Mouse (Mus musculus): ENCODE measurements at regions not wholly inside any gene's neighbourhood (a gene's known extent, or its start where the extent isn't known, plus 50 kb on each side); places are given as distances from the start of the nearest gene placed in this dataset.

GRCm38 (mm10) chr4:67589501-67589900 lies 762.1 kb downstream of the Tlr4 start:
- no peak for DNase-seq (ENCODE audit: low spot score)
- WGBS: 89% methylated on average over 1 of the region's 1 CpGs

DNA sequence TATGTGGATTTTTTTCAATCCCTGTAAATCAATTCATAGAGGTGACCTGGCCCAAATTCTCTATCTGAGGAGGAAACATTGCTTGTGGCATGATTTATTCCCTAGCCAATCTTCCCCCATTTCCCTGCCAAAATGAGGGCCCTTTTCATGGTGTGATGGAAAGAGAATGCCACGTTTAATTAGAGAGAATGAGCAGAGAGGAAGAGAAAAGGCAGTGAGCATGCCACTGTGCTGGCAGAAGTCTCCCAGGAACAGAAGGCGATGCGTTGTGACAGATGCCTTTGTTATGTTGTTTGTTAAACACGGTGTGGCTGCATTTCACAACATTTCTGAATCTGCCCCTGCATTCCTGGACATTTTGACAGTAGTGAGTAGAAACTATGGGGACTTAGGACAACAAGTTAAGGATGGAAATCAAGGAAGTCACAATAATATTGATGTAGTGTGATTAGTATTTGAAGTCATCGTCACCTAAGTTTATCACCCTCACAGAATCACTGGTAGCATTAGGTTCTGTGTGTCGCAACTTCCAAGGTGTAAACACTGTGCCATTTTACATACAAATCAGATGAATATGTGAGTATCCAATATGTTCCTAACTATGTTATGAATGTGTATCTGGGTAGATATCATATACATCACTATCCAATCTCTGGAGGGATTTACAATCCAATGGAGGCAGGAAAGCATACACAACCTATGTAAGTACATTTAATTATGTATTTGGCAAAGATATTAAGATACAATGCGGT lies 762.8 kb downstream of the Tlr4 start:
- Histone ChIP-seq H3K9me3 (ENCODE audit: control insufficient read depth, low read length) (no peaks in the 10 kb centered on the region), H3K27ac (ENCODE audit: low read depth, low read length) (no peak overlapping the region), H3K4me3 (ENCODE audit: low read depth, low read length) (no peak overlapping the region), H3K36me3 (ENCODE audit: control insufficient read depth, insufficient read depth, low read length) (no peaks in the 10 kb centered on the region), H3K4me2 (replicated peaks; ENCODE audit: low read depth, low read length) (no peak overlapping the region), H3K27me3 (ENCODE audit: control insufficient read depth, insufficient read depth, low read length) (no peaks in the 10 kb centered on the region), H3K9ac (ENCODE audit: low read depth, low read length) (no peak overlapping the region), H3K4me1 (replicated peaks; ENCODE audit: control insufficient read depth, insufficient read depth, low read length) (no peaks in the 10 kb centered on the region)
- 0 out of 2 replicates have a peak, but pooled peaks have one; percentile 49 for ATAC-seq (ENCODE audit: low FRiP score)
- no peak for DNase-seq (ENCODE audit: low spot score)
- WGBS: 55% methylated on average over 7 of the region's 7 CpGs

More at GRCm38 (mm10) chr4:67589501-67589900, 762.1 kb downstream of the Tlr4 start:
- no peak for ATAC-seq (ENCODE audit: low FRiP score)
- no peak overlapping the region for H3K4me3 ChIP-seq (ENCODE audit: low read depth, low read length)
- no peak overlapping the region for H3K27ac ChIP-seq (ENCODE audit: low read depth, low read length)
- no peak overlapping the region for H3K4me2 ChIP-seq (replicated peaks; ENCODE audit: low read depth, low read length)
- no peaks in the 10 kb centered on the region for H3K4me1 ChIP-seq (replicated peaks; ENCODE audit: control insufficient read depth, insufficient read depth, low read length)
- H3K36me3 ChIP-seq (ENCODE audit: control insufficient read depth, insufficient read depth, low read length): no peaks in the 10 kb centered on the region
- no peaks in the 10 kb centered on the region for H3K27me3 ChIP-seq (ENCODE audit: control insufficient read depth, insufficient read depth, low read length)
- no peaks in the 10 kb centered on the region for H3K9me3 ChIP-seq (ENCODE audit: control insufficient read depth, low read length)
- no peak overlapping the region for H3K9ac ChIP-seq (ENCODE audit: low read depth, low read length)

- H3K36me3 ChIP-seq (ENCODE audit: control insufficient read depth, insufficient read depth, low read length): no peaks in the 10 kb centered on the region
- H3K4me3 ChIP-seq (ENCODE audit: low read depth, low read length): no peak overlapping the region
- no peak overlapping the region for H3K4me2 ChIP-seq (replicated peaks; ENCODE audit: low read depth, low read length)
- ATAC-seq (ENCODE audit: low FRiP score) (no peak), DNase-seq (ENCODE audit: low spot score) (no peak)
- H3K4me1 ChIP-seq (replicated peaks; ENCODE audit: control insufficient read depth, insufficient read depth, low read length): no peaks in the 10 kb centered on the region
- no peak overlapping the region for H3K9ac ChIP-seq (ENCODE audit: low read depth, low read length)
- H3K9me3 ChIP-seq (ENCODE audit: control insufficient read depth, low read length): no peaks in the 10 kb centered on the region
- H3K27me3 ChIP-seq (ENCODE audit: control insufficient read depth, insufficient read depth, low read length): no peaks in the 10 kb centered on the region
- H3K27ac ChIP-seq (ENCODE audit: low read depth, low read length): no peak overlapping the region
Observed at GRCm38 (mm10) chr4:67607166-67607565, 779.8 kb downstream of the Tlr4 start.

DNA sequence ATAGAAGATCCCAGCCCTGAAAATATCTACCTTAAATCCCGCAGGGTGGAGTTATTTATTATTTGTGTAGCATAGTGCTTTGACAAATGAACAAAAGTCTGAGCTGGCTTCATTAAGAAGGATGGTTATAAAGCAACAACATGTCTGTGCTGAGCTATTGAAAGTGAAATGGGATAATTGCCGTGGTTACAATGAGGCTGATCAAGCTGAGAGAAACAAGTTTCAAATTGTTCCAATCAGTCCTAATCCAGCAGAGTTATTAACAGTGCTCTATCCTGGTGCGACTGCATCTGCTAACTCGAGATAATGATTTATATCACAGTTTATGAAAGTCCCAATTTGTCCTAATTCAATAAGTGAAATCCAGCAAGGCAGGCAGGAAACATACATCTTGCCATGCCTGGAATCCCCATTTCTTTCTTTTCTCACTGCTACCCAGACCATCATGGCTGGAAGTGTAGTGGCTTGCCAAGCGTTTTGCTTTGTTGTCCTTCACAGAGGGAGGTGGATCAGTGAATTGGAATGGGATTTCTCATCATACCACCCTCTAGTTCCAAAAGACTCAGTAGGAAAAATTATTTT lies 787.2 kb downstream of the Tlr4 start:
- Histone ChIP-seq H3K36me3 (ENCODE audit: control insufficient read depth, insufficient read depth, low read length) (no peaks in the 10 kb centered on the region), H3K27ac (ENCODE audit: low read depth, low read length) (no peak overlapping the region), H3K9ac (ENCODE audit: low read depth, low read length) (no peak overlapping the region), H3K4me3 (ENCODE audit: low read depth, low read length) (no peak overlapping the region), H3K9me3 (ENCODE audit: control insufficient read depth, low read length) (no peaks in the 10 kb centered on the region), H3K27me3 (ENCODE audit: control insufficient read depth, insufficient read depth, low read length) (no peaks in the 10 kb centered on the region), H3K4me1 (replicated peaks; ENCODE audit: control insufficient read depth, insufficient read depth, low read length) (no peaks in the 10 kb centered on the region), H3K4me2 (replicated peaks; ENCODE audit: low read depth, low read length) (no peak overlapping the region)
- DNase-seq (ENCODE audit: low spot score) (no peak), ATAC-seq (ENCODE audit: low FRiP score) (no peak)
- WGBS: 70% methylated on average over 5 of the region's 5 CpGs

DNA sequence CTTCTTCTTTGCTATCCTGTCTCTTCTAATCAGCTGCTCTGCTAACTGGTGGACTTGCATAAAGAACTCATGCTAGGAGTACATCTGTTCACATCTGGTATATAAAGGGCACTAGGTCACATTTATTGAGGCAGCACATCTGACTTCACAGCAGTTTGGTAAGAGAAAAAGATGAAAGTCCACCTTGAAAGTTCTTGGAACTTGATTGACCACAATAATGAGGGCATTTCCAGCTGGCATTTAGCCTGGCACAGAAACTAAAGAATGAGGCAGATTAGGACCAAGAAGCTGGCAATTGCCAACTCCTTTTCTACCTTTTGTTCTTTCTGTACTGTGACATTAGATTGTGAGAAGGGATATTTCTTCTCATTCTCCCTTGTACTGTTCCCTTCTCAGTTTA lies 799.3 kb downstream of the Tlr4 start:
- no peak for ATAC-seq (ENCODE audit: low FRiP score)
- Histone ChIP-seq H3K36me3 (ENCODE audit: control insufficient read depth, insufficient read depth, low read length) (no peaks in the 10 kb centered on the region), H3K9me3 (ENCODE audit: control insufficient read depth, low read length) (no peaks in the 10 kb centered on the region), H3K9ac (ENCODE audit: low read depth, low read length) (no peak overlapping the region), H3K4me1 (replicated peaks; ENCODE audit: control insufficient read depth, insufficient read depth, low read length) (no peaks in the 10 kb centered on the region), H3K4me2 (replicated peaks; ENCODE audit: low read depth, low read length) (no peak overlapping the region), H3K27me3 (ENCODE audit: control insufficient read depth, insufficient read depth, low read length) (no peaks in the 10 kb centered on the region), H3K4me3 (ENCODE audit: low read depth, low read length) (no peak overlapping the region), H3K27ac (ENCODE audit: low read depth, low read length) (no peak overlapping the region)
- no peak for DNase-seq (ENCODE audit: low spot score)

- ATAC-seq (ENCODE audit: low FRiP score) (no peak), DNase-seq (ENCODE audit: low spot score) (no peak)
- no peak overlapping the region for H3K27ac ChIP-seq (ENCODE audit: low read depth, low read length)
- H3K4me3 ChIP-seq (ENCODE audit: low read depth, low read length): no peak overlapping the region
- no peak overlapping the region for H3K4me2 ChIP-seq (replicated peaks; ENCODE audit: low read depth, low read length)
- WGBS: 75% methylated on average over 2 of the region's 2 CpGs
- H3K9me3 ChIP-seq (ENCODE audit: control insufficient read depth, low read length): no peaks in the 10 kb centered on the region
- H3K36me3 ChIP-seq (ENCODE audit: control insufficient read depth, insufficient read depth, low read length): no peaks in the 10 kb centered on the region
- H3K9ac ChIP-seq (ENCODE audit: low read depth, low read length): no peak overlapping the region
- no peaks in the 10 kb centered on the region for H3K27me3 ChIP-seq (ENCODE audit: control insufficient read depth, insufficient read depth, low read length)
- no peaks in the 10 kb centered on the region for H3K4me1 ChIP-seq (replicated peaks; ENCODE audit: control insufficient read depth, insufficient read depth, low read length)
Observed at GRCm38 (mm10) chr4:67646090-67646489, 818.7 kb downstream of the Tlr4 start.

GRCm38 (mm10) chr4:67662122-67662521 lies 834.7 kb downstream of the Tlr4 start:
- WGBS: 78% methylated on average over 3 of the region's 3 CpGs

DNA sequence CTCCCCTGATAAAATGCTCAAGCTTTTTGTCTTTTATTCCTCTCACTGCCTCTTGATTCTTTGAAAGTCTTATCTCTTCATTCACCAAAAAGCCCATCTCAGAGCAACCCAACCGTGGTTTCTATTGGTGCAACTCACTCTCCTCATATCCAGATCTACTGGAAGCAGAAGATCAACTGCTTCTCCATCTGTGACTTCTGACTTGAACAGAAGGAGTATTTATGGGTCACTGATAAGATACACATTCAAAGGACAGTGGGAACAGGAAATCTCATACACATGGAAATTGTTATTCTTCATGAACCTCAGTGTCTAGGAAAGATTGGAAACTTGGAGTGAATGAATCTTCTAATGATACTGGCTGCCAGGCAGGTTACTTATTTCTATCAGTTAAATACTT lies 846.6 kb downstream of the Tlr4 start:
- Histone ChIP-seq H3K36me3 (ENCODE audit: control insufficient read depth, insufficient read depth, low read length) (no peaks in the 10 kb centered on the region), H3K27ac (ENCODE audit: low read depth, low read length) (no peak overlapping the region), H3K4me3 (ENCODE audit: low read depth, low read length) (no peak overlapping the region), H3K27me3 (ENCODE audit: control insufficient read depth, insufficient read depth, low read length) (no peaks in the 10 kb centered on the region), H3K9ac (ENCODE audit: low read depth, low read length) (no peak overlapping the region), H3K4me2 (replicated peaks; ENCODE audit: low read depth, low read length) (no peak overlapping the region), H3K9me3 (ENCODE audit: control insufficient read depth, low read length) (no peaks in the 10 kb centered on the region), H3K4me1 (replicated peaks; ENCODE audit: control insufficient read depth, insufficient read depth, low read length) (no peaks in the 10 kb centered on the region)
- no peak for ATAC-seq (ENCODE audit: low FRiP score)
- no peak for DNase-seq (ENCODE audit: low spot score)
- 71% methylated on average over 1 of the region's 1 CpGs for WGBS

More at GRCm38 (mm10) chr4:67662122-67662521, 834.7 kb downstream of the Tlr4 start:
- H3K9me3 ChIP-seq (ENCODE audit: control insufficient read depth, low read length): no peaks in the 10 kb centered on the region
- ATAC-seq (ENCODE audit: low FRiP score) (no peak), DNase-seq (ENCODE audit: low spot score) (no peak)
- no peaks in the 10 kb centered on the region for H3K27me3 ChIP-seq (ENCODE audit: control insufficient read depth, insufficient read depth, low read length)
- H3K4me1 ChIP-seq (replicated peaks; ENCODE audit: control insufficient read depth, insufficient read depth, low read length): no peaks in the 10 kb centered on the region
- H3K36me3 ChIP-seq (ENCODE audit: control insufficient read depth, insufficient read depth, low read length): no peaks in the 10 kb centered on the region
- H3K9ac ChIP-seq (ENCODE audit: low read depth, low read length): no peak overlapping the region
- no peak overlapping the region for H3K27ac ChIP-seq (ENCODE audit: low read depth, low read length)
- no peak overlapping the region for H3K4me2 ChIP-seq (replicated peaks; ENCODE audit: low read depth, low read length)
- H3K4me3 ChIP-seq (ENCODE audit: low read depth, low read length): no peak overlapping the region

- H3K9ac ChIP-seq (ENCODE audit: low read depth, low read length): no peak overlapping the region
- H3K4me1 ChIP-seq (replicated peaks; ENCODE audit: control insufficient read depth, insufficient read depth, low read length): no peaks in the 10 kb centered on the region
- 80% methylated on average over 1 of the region's 1 CpGs for WGBS
- DNase-seq (ENCODE audit: low spot score) (no peak), ATAC-seq (ENCODE audit: low FRiP score) (no peak)
- no peak overlapping the region for H3K27ac ChIP-seq (ENCODE audit: low read depth, low read length)
- no peaks in the 10 kb centered on the region for H3K36me3 ChIP-seq (ENCODE audit: control insufficient read depth, insufficient read depth, low read length)
- H3K27me3 ChIP-seq (ENCODE audit: control insufficient read depth, insufficient read depth, low read length): no peaks in the 10 kb centered on the region
- H3K9me3 ChIP-seq (ENCODE audit: control insufficient read depth, low read length): no peaks in the 10 kb centered on the region
- no peak overlapping the region for H3K4me3 ChIP-seq (ENCODE audit: low read depth, low read length)
- H3K4me2 ChIP-seq (replicated peaks; ENCODE audit: low read depth, low read length): no peak overlapping the region
Observed at GRCm38 (mm10) chr4:67677589-67677988, 850.2 kb downstream of the Tlr4 start.
